Mouse (Mus musculus) granulocyte monocyte progenitor cell, adult 5-6 weeks (primary cell): ENCODE data around the gene Tbl3. TPM values are rescaled to one million over a fixed set of nuclear protein-coding genes. Genes with fewer than 3 reads are reported as not detected.
"Not testable (repeated sequence)": the region's sequence is repeated elsewhere in the genome, so short reads cannot be mapped to it uniquely, and the experiment has no call there.

Source experiments
- ATAC-seq: replicated peaks from 2 replicates; pipeline ENCODE4 v1.8.0; 2016; ENCODE audit warnings: mild to moderate bottlenecking, moderate TSS enrichment, inconsistent platforms; ENCODE audit not compliant: poor library complexity, severe bottlenecking
- total RNA-seq, 2 experiments: library from RNA; stranded (forward) in 1 of 2; stranded (reverse) in 1 of 2; fragments of 200-712, 200-1000 nt in 1 of 2; fragments of >200 nt in 1 of 2; fragmentation: Nextera tagmentation in 1 of 2; gene quantifications; 2 replicates each; pipeline ENCODE4 v1.2.3; 2014 to 2017

The Tbl3 gene
- total RNA-seq, 2 experiments from 2014 or later, result 39.5 to 54.9 TPM

DNA sequence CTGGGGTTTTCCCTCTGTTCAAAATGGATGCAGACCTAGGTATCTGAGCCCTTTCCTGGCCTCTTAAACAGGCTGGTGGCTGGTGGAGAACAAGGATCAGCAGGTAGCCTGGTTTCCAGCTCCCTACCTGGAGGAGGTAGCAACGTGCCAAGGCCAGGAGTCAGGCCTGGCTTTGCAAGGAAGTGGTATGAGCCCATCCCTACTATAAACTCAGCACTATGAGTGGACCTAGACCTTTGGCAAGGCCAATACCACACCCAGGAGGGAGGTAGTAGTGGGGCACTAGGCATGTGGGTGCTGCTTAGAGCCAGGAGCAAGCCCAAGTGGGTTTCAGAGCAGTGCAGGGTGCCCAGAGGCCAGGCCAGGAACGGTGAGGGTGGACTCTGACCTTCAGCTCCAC is 8.0 kb downstream of the Tbl3 start:
- no peak for ATAC-seq

DNA sequence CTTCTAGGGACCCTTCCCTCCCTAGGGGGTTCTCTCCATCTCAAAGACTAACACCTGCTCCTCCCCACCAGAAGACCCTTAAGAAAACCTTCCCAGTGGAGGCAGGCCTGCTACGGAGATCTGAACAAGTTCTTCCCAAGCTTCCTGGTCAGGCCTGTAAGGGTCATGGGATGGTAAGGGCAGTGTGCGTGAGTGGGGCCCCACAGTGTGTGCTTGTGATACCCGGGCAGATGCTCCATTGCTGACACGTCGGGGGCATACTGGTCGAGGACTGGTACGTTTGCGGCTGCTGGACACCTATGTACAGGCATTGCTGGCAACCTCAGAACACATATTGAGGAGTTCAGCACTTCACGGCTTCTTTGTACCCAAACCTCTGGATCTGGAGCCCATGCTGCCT is 8.7 kb downstream of the Tbl3 start:
- no peak for ATAC-seq

- ATAC-seq, result no peak
These were observed 9.5 kb downstream of the Tbl3 start for GRCm38 (mm10) chr17:24697985-24698384.

DNA sequence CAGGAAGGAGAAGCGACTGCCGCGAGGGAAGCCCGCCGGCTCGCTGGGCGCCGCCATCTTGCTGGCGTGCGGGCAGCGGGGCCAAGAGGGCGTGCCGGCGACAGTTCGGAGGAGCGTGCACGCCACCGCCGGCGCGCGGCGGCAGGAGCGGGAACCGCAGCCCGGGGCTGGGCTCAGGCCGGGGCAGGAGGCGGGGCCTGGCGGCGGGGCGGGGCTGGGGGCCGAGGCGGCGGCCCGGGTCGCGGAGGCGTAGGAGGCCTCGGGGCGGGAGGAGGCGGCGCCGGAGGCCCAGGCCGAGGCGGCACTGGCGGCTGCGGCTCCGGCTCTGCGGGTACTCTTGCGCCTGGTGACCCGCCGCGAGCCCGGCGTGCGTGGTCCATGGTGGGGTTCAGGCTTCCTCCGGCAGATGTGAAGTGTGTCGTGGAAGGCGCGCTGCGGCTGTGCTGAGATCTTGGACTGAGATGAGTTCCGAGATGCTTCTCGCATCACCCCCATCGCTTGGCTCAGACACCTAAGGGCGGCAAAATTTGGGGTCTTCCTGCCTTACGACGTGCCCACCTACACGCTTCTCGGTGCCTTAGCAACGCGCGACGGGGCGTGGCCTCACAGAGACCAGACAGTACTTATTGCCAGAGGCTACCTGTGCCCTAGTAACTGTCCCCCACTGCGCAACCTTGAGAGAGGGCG is 11.3 kb downstream of the Tbl3 start, which contains the start of the genes Gfer and Noxo1:
Gene Gfer (minus strand): TSS at position 146 of the 687 bp plus-strand sequence.
Gene Noxo1 (plus strand): TSS at position 224 of the 687 bp plus-strand sequence.
- peak; percentile 83 for ATAC-seq

GRCm38 (mm10) chr17:24695326-24696010 is 12.0 kb downstream of the Tbl3 start:
- no peak for ATAC-seq

- ATAC-seq, result peak; percentile 22
These were observed 15.1 kb downstream of the Tbl3 start for GRCm38 (mm10) chr17:24692385-24692784.

- no peak for ATAC-seq
These were observed 18.0 kb downstream of the Tbl3 start, which contains the start of gene Syngr3 for GRCm38 (mm10) chr17:24689251-24690081. Gene Syngr3 (minus strand): TSS chr17:24689955.

DNA sequence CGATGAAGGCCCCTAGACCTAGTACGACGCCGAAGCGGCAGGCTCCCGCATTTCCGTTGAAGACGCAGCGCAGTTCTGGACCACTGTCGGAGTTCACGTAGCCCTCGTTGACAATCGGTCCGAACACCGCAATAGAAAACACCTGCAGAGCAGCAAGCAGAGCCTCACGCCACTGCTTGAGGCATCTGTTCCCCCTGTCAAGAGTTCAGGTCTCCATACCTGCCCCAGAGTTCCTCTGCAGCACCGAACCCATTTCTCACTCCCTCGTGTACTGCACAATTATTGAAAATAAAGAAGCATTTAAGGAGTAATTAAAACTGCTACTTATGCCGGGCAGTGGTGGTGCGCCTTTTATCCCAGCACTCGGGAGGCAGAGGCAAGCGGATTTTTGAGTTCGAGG is 19.9 kb downstream of the Tbl3 start:
- no peak for ATAC-seq

DNA sequence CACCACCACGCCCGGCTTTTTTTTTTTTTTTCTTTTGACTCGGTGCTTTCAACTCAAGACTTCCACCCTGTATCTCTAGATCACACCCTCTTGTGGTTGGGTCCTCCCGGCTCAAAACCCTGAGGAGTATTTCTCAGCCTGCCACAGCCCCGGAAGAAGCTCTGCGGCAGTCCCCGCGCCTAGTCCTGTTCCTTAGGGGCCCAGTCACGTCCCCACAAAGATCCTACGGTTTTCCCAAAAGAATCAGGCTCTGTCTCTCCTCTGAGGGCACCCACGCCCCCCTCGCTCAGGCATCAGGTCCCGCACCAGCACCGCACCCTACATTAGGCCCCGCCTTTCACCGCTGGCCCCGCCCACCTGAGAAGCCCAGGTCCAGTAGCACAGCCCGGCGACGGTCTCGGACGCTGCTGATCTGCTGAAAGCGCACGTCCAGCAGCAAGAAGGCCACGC is 20.3 kb downstream of the Tbl3 start:
- ATAC-seq, result peak; percentile 73

DNA sequence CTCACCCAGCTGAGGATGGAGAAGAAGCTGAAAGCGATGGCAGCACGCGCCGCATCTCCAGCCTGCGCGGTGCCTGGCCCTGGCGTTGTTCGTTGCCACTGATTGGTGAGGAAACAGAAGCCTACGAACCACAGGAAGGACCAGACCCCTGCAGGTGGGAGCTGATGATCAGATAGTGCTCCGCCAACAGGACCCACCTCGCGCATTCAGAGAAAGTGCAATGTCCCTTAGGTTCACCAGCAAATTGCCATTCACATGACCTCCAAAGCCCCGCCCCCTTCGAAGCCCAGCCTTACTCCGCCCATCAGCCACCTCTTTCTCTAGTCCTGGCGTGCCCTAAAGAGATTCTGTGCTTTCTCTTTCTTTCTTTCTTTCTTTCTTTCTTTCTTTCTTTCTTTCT is 20.9 kb downstream of the Tbl3 start:
- peak; percentile 67 for ATAC-seq

- ATAC-seq, result no peak
These were observed 29.9 kb downstream of the Tbl3 start for GRCm38 (mm10) chr17:24677500-24678080.

DNA sequence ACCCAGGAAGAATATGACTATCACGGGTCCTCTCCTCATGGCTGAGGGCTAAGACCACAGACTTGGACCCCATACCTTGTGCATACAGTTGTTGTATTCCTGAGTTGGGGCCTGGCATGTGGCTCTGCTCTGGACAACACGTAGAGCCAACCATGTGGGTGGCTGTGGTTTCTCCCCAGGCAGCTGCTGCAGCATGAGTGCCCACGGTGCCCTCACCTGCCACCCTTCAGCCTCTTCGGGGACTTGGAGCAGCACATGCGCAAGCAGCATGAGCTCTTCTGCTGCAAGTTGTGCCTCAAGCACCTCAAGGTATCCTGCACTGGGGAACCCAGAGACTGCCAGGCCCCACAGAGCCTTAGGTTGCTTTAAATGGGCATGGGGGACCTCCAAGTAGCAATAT is 30.6 kb downstream of the Tbl3 start:
- ATAC-seq, result no peak

DNA sequence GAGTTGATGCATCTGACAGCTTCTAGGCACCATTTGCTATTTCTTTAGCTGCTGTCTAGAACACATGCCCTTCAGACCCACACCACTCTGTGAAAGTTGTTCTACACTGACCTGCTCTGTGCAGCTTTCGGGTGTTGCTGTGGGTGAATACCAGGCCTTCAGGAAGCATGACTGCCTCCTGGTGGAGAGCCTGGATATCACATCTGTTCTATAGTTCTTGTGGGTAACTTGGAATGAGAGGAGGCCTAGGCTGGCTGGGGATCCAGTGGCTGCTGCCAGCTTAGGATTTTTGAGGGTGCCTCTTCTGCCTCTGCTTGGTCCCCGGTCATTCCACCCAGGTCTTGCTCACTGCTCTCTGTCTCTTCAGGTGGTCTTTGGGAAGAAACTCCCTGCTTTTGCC is 31.3 kb downstream of the Tbl3 start:
- ATAC-seq, result peak; percentile 52

DNA sequence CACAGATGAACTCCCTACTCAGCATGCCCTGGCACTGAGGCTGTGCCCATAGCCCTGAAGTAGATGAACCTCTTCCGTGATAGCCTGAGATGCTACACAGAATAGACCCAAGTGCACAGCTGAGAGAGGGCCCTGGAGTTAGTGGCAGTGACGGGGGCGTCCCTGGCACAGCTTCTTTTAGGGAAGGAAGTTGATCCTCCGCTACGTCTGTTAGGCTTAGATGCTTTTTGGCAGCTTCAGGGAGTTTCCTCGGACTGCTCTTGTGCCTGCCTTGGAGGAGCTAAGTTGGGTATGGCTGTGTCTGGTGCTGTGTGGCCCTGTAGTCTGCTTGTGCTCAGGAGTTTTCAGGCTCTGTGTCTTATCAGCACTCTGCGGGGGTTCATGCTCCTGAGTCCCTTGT is 33.2 kb downstream of the Tbl3 start:
- 0 out of 2 replicates have a peak, but pooled peaks have one; percentile 12 for ATAC-seq

DNA sequence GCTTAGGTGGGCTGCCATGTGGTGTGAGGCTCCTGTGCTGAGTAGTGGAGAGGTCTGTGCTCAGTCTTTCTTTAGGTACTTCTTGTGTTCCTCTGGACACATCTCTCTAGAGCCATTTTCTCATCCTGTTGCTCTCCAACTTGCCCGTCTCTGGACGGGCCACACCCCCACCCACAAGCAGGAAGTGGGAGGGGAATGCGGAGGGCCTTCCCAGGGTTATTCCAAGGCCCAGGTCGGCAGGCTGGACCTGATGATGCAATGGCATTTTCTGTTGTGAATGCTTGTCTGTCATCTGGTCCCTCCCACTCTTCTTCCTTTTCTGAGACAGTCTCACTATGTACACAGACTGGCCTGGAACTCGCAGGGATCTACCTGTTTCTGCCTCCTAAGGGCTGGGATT is 35.3 kb downstream of the Tbl3 start:
- peak; percentile 41 for ATAC-seq

- no peak for ATAC-seq
These were observed 36.1 kb downstream of the Tbl3 start for GRCm38 (mm10) chr17:24671346-24671745.

- no peak for ATAC-seq
These were observed 37.1 kb downstream of the Tbl3 start for GRCm38 (mm10) chr17:24670246-24670844.

- ATAC-seq, result peak; percentile 90
These were observed 37.8 kb downstream of the Tbl3 start, which contains the start of gene Zfp598 for GRCm38 (mm10) chr17:24669545-24670245. Gene Zfp598 (plus strand): TSS chr17:24669687.

DNA sequence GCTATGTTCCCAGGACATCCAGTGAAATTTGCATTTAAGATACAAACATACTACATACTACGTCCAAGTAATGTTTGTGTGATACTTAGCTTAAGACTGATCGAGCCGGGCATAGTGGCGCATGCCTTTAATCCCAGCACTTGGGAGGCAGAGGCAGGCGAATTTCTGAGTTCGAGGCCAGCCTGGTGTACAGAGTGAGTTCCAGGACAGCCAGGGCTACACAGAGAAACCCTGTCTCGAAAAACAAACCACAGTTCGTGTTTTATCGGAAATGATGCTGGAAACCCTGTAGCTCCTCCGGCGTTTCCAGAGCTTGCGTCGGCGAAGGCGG is 38.3 kb downstream of the Tbl3 start:
- not testable (repeated sequence) for ATAC-seq
